Mouse (Mus musculus): Measurements from ENCODE around the gene Tarm1. TPM values are rescaled to one million over a fixed set of nuclear protein-coding genes. Genes with fewer than 3 reads are reported as not detected.
A peak's percentile ranks its signal among the peaks of the same experiment; 100 is the strongest.

Gene Tarm1
- total RNA-seq (2021): not detected

DNA sequence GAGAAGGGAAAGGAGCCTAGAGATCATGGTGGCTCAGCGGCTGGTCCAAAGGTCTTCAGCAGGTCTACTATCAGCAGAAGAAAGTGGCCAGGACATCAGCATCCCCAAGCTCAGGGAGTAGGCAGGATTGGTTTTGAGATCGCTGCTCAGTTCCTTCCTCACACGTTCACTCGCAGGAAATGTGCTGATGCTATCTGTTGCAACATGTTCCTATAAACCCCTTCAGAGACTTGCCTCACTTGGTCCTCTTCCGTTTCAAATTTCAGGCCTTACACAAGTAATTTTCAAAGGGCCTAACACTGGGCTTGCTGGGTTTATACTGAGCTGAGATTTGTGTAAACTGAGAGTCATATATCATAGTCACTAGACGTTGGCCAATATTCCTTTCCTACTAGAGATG, at the start of gene Tarm1:
TSS of gene Tarm1 (minus strand) at position 186 of the 400 bp plus-strand sequence.
- DNase-seq: no peak
- intact Hi-C loops (cut with DNase I): no loop called here

DNA sequence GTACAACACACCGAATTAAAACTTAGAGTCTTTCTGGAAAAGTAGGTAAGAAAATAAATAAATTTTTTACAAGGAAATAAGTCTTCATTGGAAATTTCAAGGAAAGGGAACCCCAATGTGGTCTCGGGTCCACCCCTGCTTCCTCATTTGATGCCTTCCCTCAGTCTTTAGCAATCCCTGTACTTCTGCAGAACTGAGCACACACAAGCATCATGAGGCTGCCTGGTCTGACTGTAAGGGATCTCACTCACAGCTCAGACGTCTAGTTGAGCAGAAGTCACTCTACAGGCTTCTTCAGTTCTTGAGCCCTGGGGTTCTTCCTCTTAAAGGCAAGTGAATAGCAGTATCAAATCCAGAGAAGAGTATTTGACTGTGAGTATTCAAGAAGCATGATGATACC, 3.5 kb upstream of the Tarm1 start:
- DNase-seq: no peak
- intact Hi-C loops (cut with DNase I): no loop called here

GRCm38 (mm10) chr7:3500406-3500805, 2.0 kb downstream of the Tarm1 start:
- no peak for DNase-seq

GRCm38 (mm10) chr7:3481948-3482608, 20.3 kb downstream of the Tarm1 start:
- intact Hi-C loops (cut with DNase I): no loop called here
- no peak for DNase-seq

More at GRCm38 (mm10) chr7:3500406-3500805, 2.0 kb downstream of the Tarm1 start:
- intact Hi-C loops (cut with DNase I): no loop called here

- no peak for DNase-seq
- intact Hi-C loops (cut with DNase I): no loop called here
Observed at GRCm38 (mm10) chr7:3476728-3477127, 25.7 kb downstream of the Tarm1 start.

- intact Hi-C loops (cut with DNase I): no loop called here
- DNase-seq: no peak
Observed at GRCm38 (mm10) chr7:3474291-3475080, 27.9 kb downstream of the Tarm1 start.

DNA sequence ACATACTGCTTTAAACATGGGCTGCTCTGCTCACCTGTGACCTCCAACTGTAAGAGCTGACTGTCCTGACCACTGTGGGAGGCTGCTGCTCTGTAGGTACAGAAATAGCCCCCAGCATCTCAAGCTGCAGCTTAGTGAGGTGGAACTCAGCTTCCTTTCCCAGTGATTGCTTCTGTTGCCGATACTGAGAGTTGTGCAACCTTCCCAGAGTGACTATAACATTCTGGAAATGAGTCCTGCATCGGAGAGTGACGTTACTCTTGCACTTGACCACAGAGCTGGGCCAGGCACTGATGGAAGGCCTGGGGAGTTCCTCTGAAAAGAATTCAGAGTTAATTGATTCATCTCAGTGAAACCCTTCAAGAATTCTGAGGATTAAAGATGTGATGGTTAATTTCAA, 29.6 kb downstream of the Tarm1 start:
- no peak for DNase-seq
- intact Hi-C loops (cut with DNase I): no loop called here

DNA sequence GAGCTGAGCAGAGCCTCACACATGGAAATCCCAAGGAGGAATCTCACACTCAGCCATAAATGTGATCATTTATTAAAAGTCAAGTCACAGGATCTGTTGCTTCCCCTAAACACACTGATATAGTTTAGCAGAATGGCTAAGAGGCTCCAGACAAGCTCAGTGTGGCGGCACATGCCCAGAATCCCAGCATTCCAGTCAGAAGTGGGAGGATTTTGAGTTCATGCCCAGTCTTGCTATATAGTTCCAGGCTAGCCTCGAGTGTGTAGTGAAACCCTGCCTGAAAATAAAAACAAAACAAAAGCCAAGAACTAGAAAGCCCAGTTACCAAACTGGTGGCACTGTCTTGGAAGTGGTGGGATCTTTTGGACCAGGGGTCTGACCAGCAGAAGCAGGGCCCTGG, 33.8 kb downstream of the Tarm1 start:
- DNase-seq: no peak
- intact Hi-C loops (cut with DNase I): no loop called here

DNA sequence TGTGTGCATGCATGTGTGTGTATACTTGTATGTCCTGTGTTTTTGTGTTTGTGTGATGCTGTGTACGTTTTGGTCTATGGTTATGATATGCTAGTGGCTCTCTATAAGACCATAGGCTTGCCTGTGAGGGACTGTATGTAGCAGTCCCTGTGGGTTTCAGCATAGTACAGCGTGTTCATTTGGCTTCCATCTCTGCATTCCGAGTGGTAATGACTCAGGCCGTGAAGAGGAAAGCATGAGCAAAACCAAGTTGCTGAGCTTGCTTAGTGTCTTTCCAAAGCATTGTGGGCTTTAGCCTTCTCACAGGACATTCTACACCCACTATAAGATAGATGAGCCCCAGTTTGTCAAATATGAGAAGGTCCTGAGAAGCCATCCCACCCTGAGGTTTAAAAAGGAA, 39.1 kb downstream of the Tarm1 start:
- DNase-seq: no peak
- intact Hi-C loops (cut with DNase I): no loop called here

- intact Hi-C loops (cut with DNase I): no loop called here
- DNase-seq: no peak
Observed at GRCm38 (mm10) chr7:3460261-3460660, 42.2 kb downstream of the Tarm1 start.

DNA sequence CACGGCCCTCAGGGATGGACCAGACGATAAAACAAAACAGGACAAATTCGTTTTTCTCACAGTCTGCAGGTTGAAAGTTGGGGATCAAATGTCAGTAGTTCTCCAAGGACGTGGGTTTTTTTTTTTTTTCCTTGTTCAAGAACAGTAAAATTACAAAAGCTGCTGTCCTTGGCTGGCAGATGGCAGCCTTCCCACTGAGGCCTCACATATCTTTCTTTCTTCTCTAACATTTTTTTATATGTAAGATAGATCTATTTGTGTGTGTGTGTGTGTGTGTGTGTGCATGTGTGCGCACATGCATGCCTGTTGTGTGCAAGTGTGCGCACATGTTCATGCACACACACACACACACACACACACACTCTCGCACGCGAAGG, 44.6 kb downstream of the Tarm1 start:
- no peak for DNase-seq
- intact Hi-C loops (cut with DNase I): no loop called here

GRCm38 (mm10) chr7:3457111-3457840, 45.1 kb downstream of the Tarm1 start:
- intact Hi-C loops (cut with DNase I): no loop called here
- no peak for DNase-seq

- intact Hi-C loops (cut with DNase I): no loop called here
- DNase-seq: no peak
Observed at GRCm38 (mm10) chr7:3453486-3454183, 48.8 kb downstream of the Tarm1 start.

DNA sequence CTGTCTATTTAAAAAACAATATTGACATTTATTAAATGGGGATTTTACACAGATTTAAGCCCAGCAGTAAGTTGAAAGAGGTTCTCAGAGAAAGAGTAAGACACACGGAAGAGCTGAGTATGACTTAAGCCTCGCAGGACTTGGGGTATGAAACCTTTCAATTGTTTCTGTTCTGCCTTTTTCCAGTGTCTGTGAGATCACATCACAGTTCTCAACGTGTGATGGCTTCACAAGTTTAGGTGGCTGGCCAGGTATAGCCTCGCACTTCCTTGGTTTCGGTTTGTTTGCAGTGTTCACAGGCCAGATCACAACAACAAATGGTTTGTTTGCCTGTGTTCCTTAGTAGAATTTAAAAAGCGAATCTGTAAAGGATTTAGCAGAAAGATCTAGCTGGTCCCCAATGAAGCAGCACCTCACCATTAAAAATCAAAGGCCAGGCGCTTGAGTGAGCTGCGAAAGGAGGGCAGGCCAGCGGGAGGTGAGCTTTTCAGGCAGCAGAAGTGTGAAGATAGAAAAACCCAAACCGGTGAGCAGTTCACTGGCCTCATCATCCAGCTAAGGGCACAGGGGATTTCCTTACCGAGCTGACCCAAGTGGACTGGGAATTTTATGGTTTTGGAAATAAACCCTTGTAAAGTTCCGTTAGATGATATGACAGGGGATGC, 49.5 kb downstream of the Tarm1 start:
- no peak for DNase-seq
- intact Hi-C loops (cut with DNase I): no loop called here

- intact Hi-C loops (cut with DNase I): no loop called here
- DNase-seq: no peak
Observed at GRCm38 (mm10) chr7:3451161-3451560, 51.3 kb downstream of the Tarm1 start.

GRCm38 (mm10) chr7:3450671-3451070, 51.8 kb downstream of the Tarm1 start:
- DNase-seq: no peak
- intact Hi-C loops (cut with DNase I): loop anchor here (1.0 kb wide), 1 partner anchor 228 kb away; no protein-coding TSS in a partner anchor

- peak; percentile 72 to 88 for DNase-seq
- intact Hi-C loops (cut with DNase I): loop anchor here (1.0 kb wide), 1 partner anchor 119 kb away; no protein-coding TSS in a partner anchor
Observed at GRCm38 (mm10) chr7:3448737-3449454, 53.5 kb downstream of the Tarm1 start.

GRCm38 (mm10) chr7:3447026-3447425, 55.4 kb downstream of the Tarm1 start:
- DNase-seq: no peak
- intact Hi-C loops (cut with DNase I): no loop called here

GRCm38 (mm10) chr7:3446584-3446983, 55.8 kb downstream of the Tarm1 start:
- intact Hi-C loops (cut with DNase I): no loop called here
- DNase-seq: no peak

DNA sequence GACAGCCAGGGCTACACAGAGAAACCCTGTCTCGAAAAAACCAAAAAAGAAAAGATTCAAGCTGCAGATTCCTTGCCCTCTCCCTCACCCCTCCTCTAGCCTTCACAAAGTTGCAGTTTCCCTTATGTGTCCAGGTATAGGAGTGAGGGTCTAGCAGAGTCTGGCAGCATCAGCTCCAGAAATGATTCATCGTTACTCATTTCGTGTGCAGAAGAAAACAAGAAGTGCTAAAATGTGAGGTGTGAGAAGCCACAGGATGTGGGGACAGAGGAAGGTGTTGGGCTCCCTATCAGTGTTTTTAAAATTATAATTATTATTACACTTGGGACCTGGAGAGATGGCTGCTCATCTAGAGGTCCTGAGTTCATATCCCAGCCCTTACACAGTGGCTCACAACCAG, 57.7 kb downstream of the Tarm1 start:
- intact Hi-C loops (cut with DNase I): no loop called here

More for the DNA sequence above, 57.7 kb downstream of the Tarm1 start:
- DNase-seq: no peak
